Mouse (Mus musculus): Measurements from ENCODE around the gene S100pbp.

S100pbp gene

DNA sequence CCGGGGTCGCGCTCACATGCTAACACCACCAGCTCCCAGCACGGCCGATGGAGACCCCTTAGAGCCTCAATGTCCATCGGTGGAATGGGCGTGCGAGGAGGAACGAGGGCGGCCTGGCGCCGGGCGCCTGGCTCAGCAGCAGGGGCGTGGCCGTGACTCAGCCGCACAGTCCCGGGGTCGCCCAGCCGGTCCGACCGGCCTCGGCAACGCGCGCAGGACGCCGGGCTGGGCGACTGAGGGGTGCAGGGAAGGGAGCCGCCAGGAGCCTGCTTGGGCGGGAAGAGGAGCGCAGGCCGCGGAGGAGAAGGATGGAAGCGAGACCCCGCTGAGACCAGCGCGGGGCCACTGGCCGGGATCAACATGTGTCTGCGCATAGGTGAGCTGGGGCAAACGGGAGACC is 84.2 kb downstream of the S100pbp start, which contains the start of gene Tmem54:
TSS of gene Tmem54 (plus strand) at position 193 of the 400 bp plus-strand sequence.
- DNase-seq (ENCODE audit: low spot score in 2 of 2): no peak

DNA sequence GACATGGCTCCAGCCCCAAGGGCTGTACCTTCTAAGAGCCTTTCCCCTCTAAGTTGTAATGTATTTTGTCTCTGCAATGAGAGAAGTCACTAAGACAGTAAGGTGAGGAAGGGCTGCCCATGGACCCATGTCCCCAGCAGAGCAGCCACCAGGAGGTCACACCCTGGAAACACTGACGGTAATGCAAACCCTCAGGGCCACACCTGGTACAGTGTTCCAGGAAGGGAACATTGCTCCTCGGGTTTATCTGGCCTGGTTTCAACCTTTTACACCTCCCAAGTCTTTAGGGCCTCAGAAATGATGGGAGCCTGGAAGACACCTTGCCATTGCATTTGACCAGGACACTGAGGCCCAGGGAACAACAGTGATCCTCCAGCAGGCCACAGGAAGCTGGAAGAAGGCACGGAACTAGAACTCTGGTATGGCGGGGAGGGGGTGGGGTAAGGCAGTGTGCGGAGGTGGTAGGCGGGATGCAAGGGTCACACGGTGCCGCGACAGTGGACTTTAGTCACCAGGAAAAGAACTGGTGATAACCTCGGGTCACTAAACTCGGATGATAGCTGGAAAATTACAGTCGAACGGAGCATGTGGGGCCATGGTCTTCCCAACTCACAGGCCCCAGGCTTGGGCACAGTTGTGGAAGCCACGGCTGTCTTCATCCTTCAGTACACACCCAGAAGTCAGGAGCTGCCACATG is 87.2 kb downstream of the S100pbp start:
- no peak for DNase-seq (ENCODE audit: low spot score in 2 of 2)

Data from spleen, postnatal 14 days (tissue).